Mouse (Mus musculus) intestine, embryonic 14.5 days (tissue): ENCODE results near the gene Mef2c. TPM values are rescaled to one million over a fixed set of nuclear protein-coding genes. Genes with fewer than 3 reads are reported as not detected.

Experiments
- ATAC-seq: fragments of 200-750 bp; cut with Nextera tagmentation; replicated peaks from 2 replicates; pipeline ENCODE4 v1.8.0; 2017; ENCODE audit warnings: low read depth, moderate number of reproducible peaks, moderate TSS enrichment, moderate library complexity; ENCODE audit not compliant: low FRiP score, low TSS enrichment
- DNase-seq: peaks from one replicate; pipeline ENCODE4 v3.0.0-alpha.2; 2018; ENCODE audit warnings: low spot score
- H3K27ac ChIP-seq: fragments of 300-500 bp; sonication (generic); 2 replicates; pipeline ENCODE4 v1.5.1; 2014; ENCODE audit warnings: low read depth, mild to moderate bottlenecking, control low read depth
- H3K27me3 ChIP-seq: fragments of 300-500 bp; sonication (generic); replicated peaks from 2 replicates; pipeline ENCODE4 v1.6.1; 2014; ENCODE audit warnings: low read length, control low read depth; ENCODE audit not compliant: control insufficient read depth, insufficient read depth
- H3K36me3 ChIP-seq: fragments of 300-500 bp; sonication (generic); 2 replicates; pipeline ENCODE4 v1.6.1; 2014; ENCODE audit warnings: low read length, control low read depth; ENCODE audit not compliant: control insufficient read depth, insufficient read depth
- H3K4me1 ChIP-seq: fragments of 300-500 bp; sonication (generic); replicated peaks from 2 replicates; pipeline ENCODE4 v1.6.1; 2014; ENCODE audit warnings: low read length, control low read depth, mixed read lengths; ENCODE audit not compliant: control insufficient read depth, insufficient read depth
- H3K4me2 ChIP-seq: fragments of 300-500 bp; sonication (generic); 2 replicates; pipeline ENCODE4 v1.6.1; 2014; ENCODE audit warnings: low read length
- H3K4me3 ChIP-seq: fragments of 300-500 bp; sonication (generic); 2 replicates; pipeline ENCODE4 v1.5.1; 2014; ENCODE audit warnings: low read depth, low read length, control low read depth, mixed read lengths
- H3K9ac ChIP-seq: fragments of 300-500 bp; sonication (generic); 2 replicates; pipeline ENCODE4 v1.6.1; 2014; ENCODE audit warnings: mild to moderate bottlenecking, low read length
- H3K9me3 ChIP-seq: fragments of 300-500 bp; sonication (generic); 2 replicates; pipeline ENCODE4 v1.6.1; 2016; ENCODE audit warnings: low read length, control low read depth; ENCODE audit not compliant: control insufficient read depth
- whole genome bisulfite sequencing: fragments of 180-500 bp; shearing (Covaris S2); extraction: QIAGEN DNeasy Blood & Tissue Kit; methylation state at CpG from one replicate; pipeline ENCODE4 v1.1.7; 2014; 5-methylcytosine and 5-hydroxymethylcytosine counted together
- polyA plus RNA-seq: library from polyadenylated mRNA; unstranded; fragments of >200 nt; fragmentation: Nextera tagmentation; extraction: Ambion mirVana; gene quantifications from 2 replicates; pipeline ENCODE4 v1.2.1, GENCODE M21; 2014

Gene Mef2c
- polyA plus RNA-seq, 1 experiment from 2014 or later, result 42.8 TPM

GRCm38 (mm10) chr13:83571973-83572447 is 68.2 kb downstream of the Mef2c start:
- DNase-seq (no peak), ATAC-seq (no peak)
- H3K36me3 ChIP-seq, result no peaks in the 10 kb centered on the region
- WGBS, result 25% methylated on average over 7 of the region's 7 CpGs
- no peaks in the 10 kb centered on the region for H3K9me3 ChIP-seq
- no peaks in the 10 kb centered on the region for H3K27me3 ChIP-seq
- peak overlapping the region; percentile 44 for H3K27ac ChIP-seq
- H3K4me1 ChIP-seq, result peaks cover 17% of the 10 kb centered on the region
- no peak overlapping the region for H3K4me3 ChIP-seq
- 0 out of 2 replicates have a peak overlapping the region, but pooled peaks have one; percentile 5 for H3K4me2 ChIP-seq
- H3K9ac ChIP-seq, result no peak overlapping the region

- Histone ChIP-seq H3K27ac (peak overlapping the region; percentile 44), H3K4me2 (0 out of 2 replicates have a peak overlapping the region, but pooled peaks have one; percentile 5)
- ATAC-seq, result no peak
Measured at GRCm38 (mm10) chr13:83572469-83572868, 68.6 kb downstream of the Mef2c start.

DNA sequence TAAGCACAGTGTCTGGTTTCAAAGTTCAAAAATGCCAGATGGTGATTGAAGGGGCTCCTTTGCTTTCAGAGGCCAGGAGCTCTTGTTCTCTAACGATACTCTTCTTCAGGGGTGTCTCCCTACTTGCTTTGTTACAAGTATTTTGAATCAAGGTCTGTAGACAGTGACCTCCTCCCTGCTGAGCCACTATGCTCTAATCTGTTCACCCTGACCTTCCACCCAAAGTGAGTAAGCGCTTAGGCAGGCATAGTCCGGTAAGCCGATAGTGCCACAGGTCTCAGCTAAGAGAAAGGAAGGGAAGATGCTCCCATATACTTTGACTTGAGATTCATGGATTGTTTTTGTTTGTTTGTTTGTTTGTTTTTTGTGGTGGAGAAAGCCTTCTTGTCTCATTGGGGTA is 69.5 kb downstream of the Mef2c start:
- Histone ChIP-seq H3K27ac (no peak overlapping the region), H3K9me3 (no peaks in the 10 kb centered on the region), H3K9ac (no peak overlapping the region), H3K4me3 (no peak overlapping the region), H3K4me2 (no peak overlapping the region), H3K27me3 (no peaks in the 10 kb centered on the region), H3K36me3 (no peaks in the 10 kb centered on the region), H3K4me1 (peaks cover 17% of the 10 kb centered on the region)
- DNase-seq (no peak), ATAC-seq (no peak)
- WGBS, result 72% methylated on average over 4 of the region's 4 CpGs

More at GRCm38 (mm10) chr13:83572469-83572868, 68.6 kb downstream of the Mef2c start:
- DNase-seq, result no peak
- no peaks in the 10 kb centered on the region for H3K9me3 ChIP-seq
- no peak overlapping the region for H3K4me3 ChIP-seq
- 25% methylated on average over 5 of the region's 5 CpGs for WGBS
- H3K36me3 ChIP-seq, result no peaks in the 10 kb centered on the region
- no peak overlapping the region for H3K9ac ChIP-seq
- no peaks in the 10 kb centered on the region for H3K27me3 ChIP-seq
- H3K4me1 ChIP-seq, result peaks cover 17% of the 10 kb centered on the region

DNA sequence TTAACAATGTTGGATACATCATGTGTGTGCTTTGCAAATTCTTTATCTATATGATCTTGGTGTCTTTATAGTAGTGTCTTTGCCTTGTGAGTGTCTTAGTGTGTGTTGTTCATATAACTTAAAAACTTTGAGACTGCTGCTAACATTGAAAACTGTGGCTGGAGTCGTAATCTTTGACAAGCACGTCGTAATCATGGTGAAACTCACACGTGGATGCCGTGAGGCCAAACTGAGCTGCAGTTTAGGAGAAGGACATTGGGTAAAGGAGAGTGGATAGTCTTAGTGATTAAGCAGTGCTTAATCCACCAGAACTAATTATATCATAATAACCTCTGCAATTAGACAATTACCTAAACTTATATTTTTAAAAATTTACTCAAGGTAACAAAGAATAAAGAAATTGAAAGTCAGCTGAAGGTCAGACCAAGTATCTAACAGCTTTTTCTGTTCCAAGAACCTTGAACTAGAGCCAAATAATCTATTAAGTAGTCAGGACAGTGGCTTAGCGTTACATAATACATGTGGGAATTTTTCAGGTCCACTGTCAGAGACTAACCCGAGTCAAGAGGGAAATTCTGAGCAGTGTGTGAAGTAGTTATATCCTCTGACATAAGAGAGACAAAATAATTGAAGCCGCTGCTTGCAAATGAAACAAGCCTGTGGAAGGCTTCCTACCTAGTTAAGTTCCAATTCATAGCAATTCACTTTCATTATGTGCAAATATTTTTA is 70.2 kb downstream of the Mef2c start:
- Histone ChIP-seq H3K4me3 (no peak overlapping the region), H3K27me3 (no peaks in the 10 kb centered on the region), H3K27ac (no peak overlapping the region), H3K9me3 (no peaks in the 10 kb centered on the region), H3K36me3 (no peaks in the 10 kb centered on the region), H3K9ac (no peak overlapping the region), H3K4me2 (no peak overlapping the region), H3K4me1 (peaks cover 17% of the 10 kb centered on the region)
- no peak for DNase-seq
- ATAC-seq, result no peak
- WGBS, result 62% methylated on average over 8 of the region's 8 CpGs

DNA sequence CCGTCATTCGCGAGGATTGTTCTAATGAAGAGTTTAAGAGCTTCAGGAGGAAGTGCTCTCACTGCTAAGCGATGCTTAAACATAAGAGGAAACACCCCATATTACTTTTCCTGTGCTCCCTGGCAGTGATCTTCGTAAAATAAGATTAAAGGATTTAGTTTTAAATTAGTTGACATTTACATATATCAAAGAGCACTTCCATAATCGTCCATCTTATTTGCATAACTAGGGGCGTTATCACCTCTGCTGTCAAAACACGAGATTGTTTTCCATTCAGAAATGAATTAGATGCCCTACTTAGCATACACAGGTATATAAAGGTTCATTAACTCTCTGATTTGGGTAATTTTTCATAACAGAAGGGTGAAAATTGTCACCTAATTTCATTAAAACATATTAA is 71.0 kb downstream of the Mef2c start:
- Histone ChIP-seq H3K9me3 (no peaks in the 10 kb centered on the region), H3K4me3 (no peak overlapping the region), H3K4me2 (no peak overlapping the region), H3K27me3 (no peaks in the 10 kb centered on the region), H3K4me1 (peaks cover 17% of the 10 kb centered on the region), H3K36me3 (no peaks in the 10 kb centered on the region), H3K27ac (no peak overlapping the region), H3K9ac (no peak overlapping the region)
- no peak for DNase-seq
- WGBS, result 79% methylated on average over 8 of the region's 8 CpGs
- no peak for ATAC-seq

- no peak overlapping the region for H3K9ac ChIP-seq
- DNase-seq (no peak), ATAC-seq (no peak)
- H3K4me1 ChIP-seq, result peaks cover 5% of the 10 kb centered on the region; the same call in 1 of the 2 replicates
- WGBS, result 91% methylated on average over 3 of the region's 3 CpGs
- H3K36me3 ChIP-seq, result no peaks in the 10 kb centered on the region
- H3K27me3 ChIP-seq, result no peaks in the 10 kb centered on the region
- no peak overlapping the region for H3K4me3 ChIP-seq
- H3K27ac ChIP-seq, result no peak overlapping the region
- no peak overlapping the region for H3K4me2 ChIP-seq
- no peaks in the 10 kb centered on the region for H3K9me3 ChIP-seq
Measured at GRCm38 (mm10) chr13:83579410-83579809, 75.6 kb downstream of the Mef2c start.

DNA sequence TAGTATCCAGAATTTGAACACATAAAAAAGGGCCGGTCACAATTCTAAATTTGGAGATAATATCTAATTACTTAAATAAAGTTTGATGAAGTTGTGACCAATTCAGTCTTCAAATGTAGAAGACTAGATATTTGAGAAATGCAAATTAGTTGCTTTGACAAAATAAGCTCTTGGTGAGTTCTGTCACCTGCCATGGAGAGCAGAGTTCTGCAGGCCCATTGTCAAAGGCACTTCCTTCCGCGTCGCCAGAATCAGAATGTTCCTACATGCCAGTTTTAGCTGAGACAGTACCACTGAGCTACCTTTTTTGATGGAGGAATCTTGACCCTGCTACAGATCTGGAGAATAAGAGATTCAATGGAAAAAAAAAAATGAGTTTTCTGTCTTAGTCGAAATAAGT is 77.0 kb downstream of the Mef2c start:
- Histone ChIP-seq H3K4me3 (no peak overlapping the region), H3K9ac (no peak overlapping the region), H3K27ac (no peak overlapping the region), H3K9me3 (no peaks in the 10 kb centered on the region), H3K36me3 (no peaks in the 10 kb centered on the region), H3K27me3 (no peaks in the 10 kb centered on the region), H3K4me2 (no peak overlapping the region), H3K4me1 (peaks cover under 1% of the 10 kb centered on the region; the same call in 1 of the 2 replicates)
- no peak for DNase-seq
- ATAC-seq, result no peak
- 82% methylated on average over 5 of the region's 5 CpGs for WGBS

DNA sequence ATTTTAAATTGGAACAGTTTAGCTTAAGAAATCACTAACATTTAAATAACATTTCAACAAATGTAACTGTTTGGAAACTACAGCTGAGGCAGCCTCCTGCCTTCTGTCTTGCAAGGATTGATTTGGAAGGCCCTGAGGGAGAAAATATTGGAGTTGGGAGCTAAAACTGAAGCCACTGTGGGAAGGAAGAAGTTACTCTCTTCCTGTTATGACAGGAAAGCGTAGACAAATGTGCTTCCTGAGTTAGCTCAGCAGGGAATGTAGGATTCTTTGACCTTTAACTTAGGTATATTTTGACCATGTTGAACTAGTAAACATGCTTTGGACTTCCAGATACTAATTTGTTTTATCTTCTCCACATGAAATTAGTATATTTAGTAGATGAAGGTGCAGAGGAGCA is 78.7 kb downstream of the Mef2c start:
- H3K4me2 ChIP-seq, result no peak overlapping the region
- DNase-seq, result no peak
- no peaks in the 10 kb centered on the region for H3K27me3 ChIP-seq
- H3K9ac ChIP-seq, result no peak overlapping the region
- no peak overlapping the region for H3K27ac ChIP-seq
- H3K4me1 ChIP-seq, result no peaks in the 10 kb centered on the region
- no peak for ATAC-seq
- 74% methylated on average over 1 of the region's 1 CpGs for WGBS
- no peaks in the 10 kb centered on the region for H3K9me3 ChIP-seq
- H3K4me3 ChIP-seq, result no peak overlapping the region
- no peaks in the 10 kb centered on the region for H3K36me3 ChIP-seq

- DNase-seq (no peak), ATAC-seq (no peak)
- Histone ChIP-seq H3K9me3 (no peaks in the 10 kb centered on the region), H3K36me3 (no peaks in the 10 kb centered on the region), H3K4me3 (no peak overlapping the region), H3K27me3 (no peaks in the 10 kb centered on the region), H3K9ac (no peak overlapping the region), H3K4me2 (no peak overlapping the region), H3K4me1 (no peaks in the 10 kb centered on the region), H3K27ac (no peak overlapping the region)
- WGBS, result 83% methylated on average over 4 of the region's 4 CpGs
Measured at GRCm38 (mm10) chr13:83583881-83584280, 80.0 kb downstream of the Mef2c start.
